Mouse (Mus musculus) pancreas, adult 10 weeks (tissue): ENCODE results near the gene Adgrd1. TPM values are rescaled to one million over a fixed set of nuclear protein-coding genes. Genes with fewer than 3 reads are reported as not detected.

ENCODE experiments used
- polyA plus RNA-seq: library from polyadenylated mRNA; stranded (reverse); fragments of 350-450 nt; fragmentation: Illumina TruSeq; extraction: RNeasy Lipid Tissue Mini Kit (QIAGEN cat#74804); gene quantifications from one replicate; pipeline ENCODE4 v1.2.3, GENCODE M21; 2015; ENCODE audit warnings: low read depth, low replicate concordance; ENCODE audit not compliant: insufficient read depth

Adgrd1 gene
- 12.3 TPM for polyA plus RNA-seq

DNA sequence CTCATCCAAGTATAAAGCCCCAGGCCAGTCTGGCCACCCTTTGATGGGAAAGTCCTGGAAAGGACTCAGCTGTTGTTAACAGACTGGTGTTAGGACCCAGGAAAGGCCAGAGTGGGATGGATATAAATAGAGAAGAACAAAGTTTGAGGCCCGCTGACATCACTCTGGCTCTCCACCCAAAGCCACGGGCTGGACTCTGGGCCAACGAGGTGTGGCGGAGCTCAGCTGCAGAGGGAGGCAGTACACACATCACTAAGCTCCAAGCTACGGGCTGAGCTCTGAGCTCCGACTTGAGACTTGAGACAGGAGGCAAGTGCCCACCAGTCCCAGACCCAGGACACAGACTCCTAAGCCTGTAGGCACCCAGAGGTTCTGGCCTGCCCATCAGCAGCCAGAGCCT is at the start of gene Adgrd1:
Gene Adgrd1 (plus strand): TSS at position 240 of the 400 bp plus-strand sequence.

Other genes with a start within 250 kb of the Adgrd1 start
- gene Rimbp2, start 143.3 kb upstream of the Adgrd1 start, polyA plus RNA-seq, result 10.7 TPM
- 8.0 TPM for gene Stx2, start 88.2 kb upstream of the Adgrd1 start, polyA plus RNA-seq
- 29.8 TPM for gene Ran, start 76.7 kb upstream of the Adgrd1 start, polyA plus RNA-seq